Mouse (Mus musculus): ENCODE measurements around the gene Ankdd1a. TPM values are rescaled to one million over a fixed set of nuclear protein-coding genes. Genes with fewer than 3 reads are reported as not detected.

The Ankdd1a gene
- polyA plus RNA-seq, 1 experiment from 2014 or later = not detected

- peak within 1 kb of the TSS; percentile 58 for H3K27ac ChIP-seq
- peaks cover 7% of the 10 kb centered on the region for H3K36me3 ChIP-seq
- H3K4me2 ChIP-seq = peak within 1 kb of the TSS; percentile 85
- no peaks in the 10 kb centered on the region for H3K9me3 ChIP-seq (replicated peaks)
- peaks cover 39% of the 10 kb centered on the region for H3K4me1 ChIP-seq (replicated peaks)
- WGBS (ENCODE audit: insufficient replicate concordance) = under 1% methylated on average over 53 of the region's 53 CpGs
- H3K27me3 ChIP-seq = no peaks in the 10 kb centered on the region
- peak within 1 kb of the TSS; percentile 76 for H3K9ac ChIP-seq
- DNase-seq = peak; percentile 90
- peak within 1 kb of the TSS; percentile 70 for H3K4me3 ChIP-seq (replicated peaks)
- peak; percentile 87 for ATAC-seq (ENCODE audit: low read depth)
Measured at GRCm38 (mm10) chr9:65460732-65461442, 59.1 kb downstream of the Ankdd1a start, which contains the start of gene Spg21. Gene Spg21 (plus strand): TSS chr9:65460947.

- Histone ChIP-seq H3K4me1 (replicated peaks) (peaks cover 39% of the 10 kb centered on the region), H3K27me3 (no peaks in the 10 kb centered on the region), H3K9ac (no peak overlapping the region), H3K36me3 (0 out of 2 replicates have a peak, but pooled peaks cover under 1% of the 10 kb centered on the region), H3K4me3 (replicated peaks) (no peak overlapping the region), H3K27ac (no peak overlapping the region), H3K4me2 (peak overlapping the region; percentile 85; the same call in 1 of the 2 replicates), H3K9me3 (replicated peaks) (no peaks in the 10 kb centered on the region)
- 69% methylated on average over 3 of the region's 3 CpGs for WGBS (ENCODE audit: insufficient replicate concordance)
- DNase-seq = no peak
- ATAC-seq (ENCODE audit: low read depth) = no peak
Measured at GRCm38 (mm10) chr9:65460198-65460597, 59.8 kb downstream of the Ankdd1a start.

GRCm38 (mm10) chr9:65458975-65459374 is 61.0 kb downstream of the Ankdd1a start:
- ATAC-seq (ENCODE audit: low read depth) = no peak
- 78% methylated on average over 2 of the region's 2 CpGs for WGBS (ENCODE audit: insufficient replicate concordance)
- Histone ChIP-seq H3K9me3 (replicated peaks) (no peaks in the 10 kb centered on the region), H3K36me3 (no peaks in the 10 kb centered on the region), H3K4me2 (no peak overlapping the region), H3K27me3 (no peaks in the 10 kb centered on the region), H3K4me3 (replicated peaks) (no peak overlapping the region), H3K4me1 (replicated peaks) (peaks cover 29% of the 10 kb centered on the region), H3K27ac (no peak overlapping the region), H3K9ac (no peak overlapping the region)
- DNase-seq = no peak

- Histone ChIP-seq H3K4me2 (no peak overlapping the region), H3K36me3 (peaks cover 69% of the 10 kb centered on the region), H3K27me3 (no peaks in the 10 kb centered on the region), H3K9ac (no peak overlapping the region), H3K9me3 (replicated peaks) (no peaks in the 10 kb centered on the region), H3K4me1 (replicated peaks) (no peaks in the 10 kb centered on the region), H3K4me3 (replicated peaks) (no peak overlapping the region), H3K27ac (no peak overlapping the region)
- no peak for DNase-seq
- ATAC-seq (ENCODE audit: low read depth) = no peak
- 79% methylated on average over 6 of the region's 6 CpGs for WGBS (ENCODE audit: insufficient replicate concordance)
Measured at GRCm38 (mm10) chr9:65447951-65448350, 72.0 kb downstream of the Ankdd1a start.

GRCm38 (mm10) chr9:65444692-65445091 is 75.3 kb downstream of the Ankdd1a start:
- H3K4me3 ChIP-seq (replicated peaks) = no peak overlapping the region
- no peaks in the 10 kb centered on the region for H3K9me3 ChIP-seq (replicated peaks)
- no peak overlapping the region for H3K4me2 ChIP-seq
- 88% methylated on average over 4 of the region's 4 CpGs for WGBS (ENCODE audit: insufficient replicate concordance)
- H3K27me3 ChIP-seq = no peaks in the 10 kb centered on the region
- ATAC-seq (ENCODE audit: low read depth) (no peak), DNase-seq (no peak)
- H3K4me1 ChIP-seq (replicated peaks) = no peaks in the 10 kb centered on the region
- H3K36me3 ChIP-seq = peaks cover 70% of the 10 kb centered on the region
- H3K9ac ChIP-seq = no peak overlapping the region
- no peak overlapping the region for H3K27ac ChIP-seq

Other genes with a start within 250 kb of the Ankdd1a start
- gene Clpx, start 225.9 kb downstream of the Ankdd1a start, polyA plus RNA-seq (2015; fragmentation: Nextera tagmentation; extraction: Ambion mirVana) = 31.5 and 39.5 TPM in 2 replicates
- 4.0 and 4.4 TPM in 2 replicates for gene Pdcd7, start 174.1 kb downstream of the Ankdd1a start, polyA plus RNA-seq (2015; fragmentation: Nextera tagmentation; extraction: Ambion mirVana)
- gene Ubap1l, start 159.2 kb downstream of the Ankdd1a start, polyA plus RNA-seq (2015; fragmentation: Nextera tagmentation; extraction: Ambion mirVana) = not detected in 2 replicates
- 0.03 and 0.16 TPM in 2 replicates for gene Kbtbd13, start 128.5 kb downstream of the Ankdd1a start, polyA plus RNA-seq (2015; fragmentation: Nextera tagmentation; extraction: Ambion mirVana)
- 0.12 and 0.22 TPM in 2 replicates for gene Rasl12, start 121.7 kb downstream of the Ankdd1a start, polyA plus RNA-seq (2015; fragmentation: Nextera tagmentation; extraction: Ambion mirVana)
- gene Slc51b, start 97.2 kb downstream of the Ankdd1a start, polyA plus RNA-seq (2015; fragmentation: Nextera tagmentation; extraction: Ambion mirVana) = not detected in 2 replicates
- gene Mtfmt, start 84.4 kb downstream of the Ankdd1a start, polyA plus RNA-seq (2015; fragmentation: Nextera tagmentation; extraction: Ambion mirVana) = 8.4 and 10.6 TPM in 2 replicates
- gene Spg21, start 59.2 kb downstream of the Ankdd1a start, polyA plus RNA-seq (2015; fragmentation: Nextera tagmentation; extraction: Ambion mirVana) = 28.0 and 37.1 TPM in 2 replicates
- 24.2 and 31.6 TPM in 2 replicates for gene Plekho2, start 59.8 kb upstream of the Ankdd1a start, polyA plus RNA-seq (2015; fragmentation: Nextera tagmentation; extraction: Ambion mirVana)
- 11.0 and 13.8 TPM in 2 replicates for gene Pif1, start 67.0 kb upstream of the Ankdd1a start, polyA plus RNA-seq (2015; fragmentation: Nextera tagmentation; extraction: Ambion mirVana)
- gene Rbpms2, start 109.5 kb upstream of the Ankdd1a start, polyA plus RNA-seq (2015; fragmentation: Nextera tagmentation; extraction: Ambion mirVana) = 12.6 and 15.4 TPM in 2 replicates
- gene Oaz2, start 147.8 kb upstream of the Ankdd1a start, polyA plus RNA-seq (2015; fragmentation: Nextera tagmentation; extraction: Ambion mirVana) = 49.6 and 54.3 TPM in 2 replicates

All from liver, embryonic 13.5 days (tissue).